Mouse (Mus musculus) embryonic facial prominence, embryonic 12.5 days (tissue): ENCODE results near the gene Zbtb22. TPM values are rescaled to one million over a fixed set of nuclear protein-coding genes. Genes with fewer than 3 reads are reported as not detected.

Experiments
- ATAC-seq: fragments of 200-750 bp; cut with Nextera tagmentation; 2 replicates; pipeline ENCODE4 v1.8.0; 2017; ENCODE audit not compliant: insufficient number of reproducible peaks, insufficient read depth, low FRiP score, low TSS enrichment
- H3K27ac ChIP-seq: fragments of 300-500 bp; sonication (generic); 2 replicates; pipeline ENCODE4 v1.5.1; 2016; ENCODE audit warnings: mild to moderate bottlenecking
- H3K27me3 ChIP-seq: fragments of 300-500 bp; sonication (generic); 2 replicates; pipeline ENCODE4 v1.6.1; 2016; ENCODE audit warnings: mild to moderate bottlenecking, moderate library complexity
- H3K36me3 ChIP-seq: fragments of 300-500 bp; sonication (generic); 2 replicates; pipeline ENCODE4 v1.6.1; 2016; ENCODE audit warnings: mild to moderate bottlenecking
- H3K4me1 ChIP-seq: fragments of 300-500 bp; sonication (generic); 2 replicates; pipeline ENCODE4 v1.6.1; 2016
- H3K4me2 ChIP-seq: fragments of 300-500 bp; sonication (generic); replicated peaks from 2 replicates; pipeline ENCODE4 v1.6.1; 2016; ENCODE audit warnings: mild to moderate bottlenecking, moderate library complexity
- H3K4me3 ChIP-seq: fragments of 300-500 bp; sonication (generic); 2 replicates; pipeline ENCODE4 v1.5.1; 2016; ENCODE audit warnings: mild to moderate bottlenecking
- H3K9ac ChIP-seq: fragments of 300-500 bp; sonication (generic); 2 replicates; pipeline ENCODE4 v1.6.1; 2016; ENCODE audit warnings: mild to moderate bottlenecking, moderate library complexity
- H3K9me3 ChIP-seq: fragments of 300-500 bp; sonication (generic); 2 replicates; pipeline ENCODE4 v1.6.1; 2016; ENCODE audit warnings: mild to moderate bottlenecking, moderate library complexity
- WGBS: fragments of 180-500 bp; shearing (Covaris S2); methylation state at CpG from one replicate; pipeline ENCODE4 v1.1.7; 2016; 5-methylcytosine and 5-hydroxymethylcytosine counted together
- polyA plus RNA-seq: library from polyadenylated mRNA; unstranded; fragments of >200 nt; fragmentation: Nextera tagmentation; extraction: Ambion mirVana; gene quantifications from 2 replicates; pipeline ENCODE4 v1.2.1, GENCODE M21; 2016

The Zbtb22 gene
- polyA plus RNA-seq, 1 experiment from 2014 or later = 21.9 TPM

DNA sequence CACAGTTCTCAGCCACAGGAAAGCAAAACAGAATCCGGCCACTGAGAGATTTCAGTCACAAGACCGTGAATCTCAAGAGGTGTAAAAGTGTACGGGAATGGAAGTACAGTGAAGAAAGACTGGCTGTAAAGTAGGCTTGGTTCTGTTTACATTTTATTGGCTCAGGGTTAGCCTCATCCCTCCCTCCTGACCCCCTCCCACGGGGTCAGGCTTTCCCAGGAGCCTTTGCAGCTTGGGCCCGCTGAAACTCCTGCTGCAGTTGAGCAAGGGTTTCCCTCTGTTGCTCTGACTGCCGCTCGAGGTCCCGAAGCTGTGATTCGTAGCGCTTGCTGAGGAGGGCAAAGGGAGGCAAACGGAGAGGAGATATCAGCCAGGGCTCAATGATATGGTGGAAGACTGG is 23.1 kb downstream of the Zbtb22 start:
- peaks cover 41% of the 10 kb centered on the region for H3K36me3 ChIP-seq
- H3K27ac ChIP-seq = no peak overlapping the region
- no peaks in the 10 kb centered on the region for H3K9me3 ChIP-seq
- H3K27me3 ChIP-seq = no peaks in the 10 kb centered on the region
- H3K4me3 ChIP-seq = no peak overlapping the region
- H3K4me1 ChIP-seq = peaks cover 14% of the 10 kb centered on the region
- H3K4me2 ChIP-seq = peak overlapping the region; percentile 92
- 83% methylated on average over 11 of the region's 11 CpGs for WGBS
- ATAC-seq = no peak
- H3K9ac ChIP-seq = no peak overlapping the region; the same call in 1 of the 2 replicates

DNA sequence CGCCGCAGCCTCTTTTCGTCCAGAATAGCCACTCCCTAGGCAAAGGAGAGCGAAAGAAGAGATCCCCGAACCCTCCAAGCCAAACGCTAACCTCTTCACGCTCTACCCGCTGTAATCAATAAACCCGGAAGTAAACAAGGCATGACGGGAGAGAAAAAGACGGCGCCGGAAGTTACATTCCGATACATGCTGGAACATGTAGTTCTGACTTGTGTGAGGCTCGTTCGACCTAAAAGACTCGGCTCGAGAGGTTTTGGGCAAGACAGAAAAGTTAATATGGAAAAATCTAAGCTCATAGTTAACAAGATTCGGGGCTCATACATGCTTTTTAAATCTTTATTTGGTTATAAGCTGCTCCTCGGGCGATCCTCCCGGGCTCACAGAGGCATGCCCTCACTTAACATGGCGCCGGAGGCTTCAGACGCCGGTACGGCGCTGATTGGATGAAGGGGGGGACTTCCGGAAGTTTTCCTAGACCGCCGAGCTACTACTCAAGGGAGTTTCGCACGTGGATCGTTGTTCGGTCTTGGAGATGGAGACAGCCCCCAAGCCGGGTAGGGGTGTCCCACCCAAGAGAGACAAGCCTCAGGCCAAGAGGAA is 24.6 kb downstream of the Zbtb22 start, which contains the start of the genes Pfdn6 and Wdr46:
Pfdn6 (minus strand) TSS at position 138 of the 600 bp plus-strand sequence.
Wdr46 (plus strand) TSS at position 455 of the 600 bp plus-strand sequence.
- under 1% methylated on average over 36 of the region's 36 CpGs for WGBS
- peak within 1 kb of the TSS; percentile 92 for H3K4me2 ChIP-seq
- H3K9ac ChIP-seq = peak within 1 kb of the TSS; percentile 71
- H3K9me3 ChIP-seq = no peaks in the 10 kb centered on the region
- peaks cover 41% of the 10 kb centered on the region for H3K36me3 ChIP-seq
- peak; percentile 74 for ATAC-seq
- peaks cover 14% of the 10 kb centered on the region for H3K4me1 ChIP-seq
- no peak within 1 kb of the TSS for H3K27ac ChIP-seq
- no peaks in the 10 kb centered on the region for H3K27me3 ChIP-seq
- peak within 1 kb of the TSS; percentile 79 for H3K4me3 ChIP-seq

DNA sequence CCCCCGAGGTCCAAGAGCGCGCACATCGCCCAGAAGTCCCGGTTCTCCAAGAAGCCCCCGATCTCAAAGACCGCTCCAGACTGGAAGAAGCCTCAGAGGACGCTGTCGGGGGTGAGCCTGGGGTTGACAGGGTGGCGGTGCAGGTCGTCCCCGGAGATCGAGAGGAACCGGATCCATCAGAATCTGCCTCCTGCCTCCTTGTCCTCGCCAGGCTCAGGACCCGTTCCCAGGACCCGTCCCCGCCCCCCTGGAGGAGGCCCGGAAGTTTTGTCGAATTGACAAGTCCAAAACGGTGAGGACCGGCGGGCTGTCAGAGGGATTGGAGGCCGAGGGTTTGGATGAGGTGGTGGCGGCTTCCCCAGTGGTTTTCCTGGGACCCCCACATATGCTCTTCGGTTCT is 25.3 kb downstream of the Zbtb22 start:
- H3K36me3 ChIP-seq = peaks cover 40% of the 10 kb centered on the region
- no peak for ATAC-seq
- H3K4me2 ChIP-seq = peak overlapping the region; percentile 92
- H3K27ac ChIP-seq = no peak overlapping the region
- H3K4me3 ChIP-seq = peak overlapping the region; percentile 79
- 2% methylated on average over 26 of the region's 26 CpGs for WGBS
- peak overlapping the region; percentile 71 for H3K9ac ChIP-seq
- H3K27me3 ChIP-seq = no peaks in the 10 kb centered on the region
- peaks cover 14% of the 10 kb centered on the region for H3K4me1 ChIP-seq
- no peaks in the 10 kb centered on the region for H3K9me3 ChIP-seq

DNA sequence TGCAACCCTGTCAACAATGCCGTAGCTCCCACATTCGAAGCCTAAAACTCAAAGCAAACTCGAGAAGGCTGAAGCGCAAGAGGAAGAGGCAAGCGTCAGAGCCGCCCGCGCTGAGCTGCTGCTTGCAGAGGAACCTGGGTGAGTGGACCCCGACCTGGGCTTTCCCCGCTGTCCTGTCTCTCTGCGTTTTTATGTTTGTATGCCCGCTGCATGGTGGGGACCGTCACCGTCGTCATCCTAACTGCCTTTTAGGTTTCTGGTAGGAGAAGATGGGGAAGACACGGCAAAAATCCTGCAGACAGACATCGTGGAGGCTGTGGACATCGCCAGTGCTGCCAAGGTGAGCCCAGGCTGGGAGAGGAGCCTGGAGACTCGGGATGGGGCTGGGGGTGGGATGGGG is 25.7 kb downstream of the Zbtb22 start:
- peak overlapping the region; percentile 79 for H3K4me3 ChIP-seq
- peaks cover 14% of the 10 kb centered on the region for H3K4me1 ChIP-seq
- WGBS = 55% methylated on average over 19 of the region's 19 CpGs
- no peaks in the 10 kb centered on the region for H3K9me3 ChIP-seq
- H3K27me3 ChIP-seq = no peaks in the 10 kb centered on the region
- peak overlapping the region; percentile 71 for H3K9ac ChIP-seq
- H3K27ac ChIP-seq = no peak overlapping the region
- ATAC-seq = no peak
- peaks cover 41% of the 10 kb centered on the region for H3K36me3 ChIP-seq
- peak overlapping the region; percentile 92 for H3K4me2 ChIP-seq

DNA sequence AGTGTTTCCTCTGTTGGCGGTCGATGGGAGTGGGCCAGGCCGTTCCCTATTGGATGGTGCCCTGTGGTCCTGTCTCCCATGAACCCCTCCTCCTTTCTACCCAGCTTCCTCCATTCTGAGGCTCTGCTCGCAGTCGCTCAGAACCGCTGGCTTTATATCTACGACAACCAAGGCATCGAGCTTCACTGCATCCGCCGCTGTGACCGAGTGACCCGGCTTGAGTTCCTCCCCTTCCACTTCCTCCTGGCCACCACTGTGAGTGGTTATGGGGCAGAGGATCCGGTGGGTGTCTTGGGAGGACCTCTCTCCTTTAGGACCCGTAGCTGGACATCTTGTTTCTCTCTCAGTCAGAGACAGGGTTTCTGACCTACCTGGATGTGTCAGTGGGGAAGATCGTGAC is 27.8 kb downstream of the Zbtb22 start:
- Histone ChIP-seq H3K4me3 (no peak overlapping the region), H3K4me1 (peaks cover 14% of the 10 kb centered on the region), H3K4me2 (no peak overlapping the region), H3K27me3 (no peaks in the 10 kb centered on the region), H3K9ac (no peak overlapping the region), H3K36me3 (peaks cover 45% of the 10 kb centered on the region), H3K9me3 (no peaks in the 10 kb centered on the region), H3K27ac (no peak overlapping the region)
- WGBS = 93% methylated on average over 15 of the region's 15 CpGs
- ATAC-seq = no peak

DNA sequence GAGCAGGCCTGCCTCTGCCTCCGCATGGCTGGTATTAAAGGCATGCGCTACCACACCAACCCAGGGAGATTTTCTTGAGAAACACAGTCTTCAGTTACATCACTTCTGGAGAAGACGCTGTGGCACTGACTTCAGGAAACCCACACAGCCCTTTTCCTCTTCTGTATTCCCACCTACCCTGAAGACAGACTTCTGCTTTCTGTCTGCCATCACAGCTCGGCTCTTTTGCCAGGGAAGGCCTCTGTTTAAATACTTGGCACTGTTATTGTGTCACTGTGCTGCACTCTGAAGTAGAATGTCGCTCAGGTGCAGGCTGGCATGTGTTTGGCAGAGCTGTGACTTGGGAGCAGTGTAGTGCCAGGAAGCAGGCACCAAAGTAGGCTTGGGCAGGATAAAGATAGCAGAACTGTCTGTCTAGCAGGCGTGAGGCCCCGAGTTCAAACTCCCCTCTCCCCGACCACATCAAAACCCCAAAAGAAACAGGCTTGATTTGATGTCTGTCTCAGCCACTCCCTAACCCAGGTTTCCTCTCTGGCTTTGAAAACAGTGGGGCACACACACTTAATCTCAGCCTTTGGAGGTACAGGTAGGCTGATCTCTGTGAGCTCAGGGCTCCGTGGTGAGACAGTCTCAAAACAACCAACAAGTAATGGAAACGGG is 31.9 kb downstream of the Zbtb22 start:
- no peaks in the 10 kb centered on the region for H3K9me3 ChIP-seq
- H3K27ac ChIP-seq = no peak overlapping the region
- H3K36me3 ChIP-seq = peaks cover 71% of the 10 kb centered on the region
- no peak overlapping the region for H3K4me3 ChIP-seq
- H3K9ac ChIP-seq = no peak overlapping the region
- H3K4me1 ChIP-seq = peaks cover 27% of the 10 kb centered on the region
- no peak overlapping the region for H3K4me2 ChIP-seq
- no peaks in the 10 kb centered on the region for H3K27me3 ChIP-seq
- no peak for ATAC-seq
- 93% methylated on average over 10 of the region's 10 CpGs for WGBS

DNA sequence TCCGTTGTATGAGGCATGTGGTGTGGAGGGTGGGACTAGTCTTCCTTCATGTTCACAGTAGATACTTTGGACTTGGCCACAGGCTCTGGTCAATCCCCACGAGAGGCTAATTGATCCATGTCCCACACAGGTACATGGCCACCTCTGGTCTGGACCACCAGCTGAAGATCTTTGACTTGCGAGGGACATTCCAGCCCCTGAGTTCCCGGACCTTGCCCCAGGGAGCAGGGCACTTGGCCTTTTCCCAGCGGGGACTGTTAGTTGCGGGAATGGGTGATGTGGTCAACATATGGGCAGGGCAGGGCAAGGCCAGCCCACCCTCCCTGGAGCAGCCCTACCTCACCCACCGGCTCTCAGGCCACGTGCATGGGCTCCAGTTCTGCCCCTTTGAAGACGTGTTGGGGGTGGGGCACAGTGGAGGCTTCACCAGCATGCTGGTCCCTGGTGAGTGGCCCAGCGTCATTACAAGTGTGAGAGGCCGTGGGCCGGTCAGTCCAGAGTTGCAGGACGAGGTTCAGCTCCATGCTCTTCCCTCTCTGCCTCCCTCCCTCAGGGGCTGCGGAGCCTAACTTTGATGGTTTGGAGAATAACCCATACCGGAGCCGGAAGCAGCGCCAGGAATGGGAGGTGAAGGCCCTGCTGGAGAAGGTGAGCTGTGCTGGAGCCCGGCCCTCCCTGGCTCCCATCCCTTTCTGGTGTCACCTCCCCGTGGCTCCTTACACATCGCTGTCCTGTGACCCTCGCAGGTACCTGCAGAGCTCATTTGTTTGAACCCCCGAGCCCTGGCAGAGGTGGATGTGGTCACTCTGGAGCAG is 32.6 kb downstream of the Zbtb22 start:
- 84% methylated on average over 22 of the region's 22 CpGs for WGBS
- peaks cover 35% of the 10 kb centered on the region for H3K4me1 ChIP-seq
- H3K9ac ChIP-seq = no peak overlapping the region
- no peaks in the 10 kb centered on the region for H3K9me3 ChIP-seq
- H3K4me2 ChIP-seq = no peak overlapping the region
- peaks cover 74% of the 10 kb centered on the region for H3K36me3 ChIP-seq
- ATAC-seq = no peak
- H3K27ac ChIP-seq = no peak overlapping the region
- no peaks in the 10 kb centered on the region for H3K27me3 ChIP-seq
- no peak overlapping the region for H3K4me3 ChIP-seq

DNA sequence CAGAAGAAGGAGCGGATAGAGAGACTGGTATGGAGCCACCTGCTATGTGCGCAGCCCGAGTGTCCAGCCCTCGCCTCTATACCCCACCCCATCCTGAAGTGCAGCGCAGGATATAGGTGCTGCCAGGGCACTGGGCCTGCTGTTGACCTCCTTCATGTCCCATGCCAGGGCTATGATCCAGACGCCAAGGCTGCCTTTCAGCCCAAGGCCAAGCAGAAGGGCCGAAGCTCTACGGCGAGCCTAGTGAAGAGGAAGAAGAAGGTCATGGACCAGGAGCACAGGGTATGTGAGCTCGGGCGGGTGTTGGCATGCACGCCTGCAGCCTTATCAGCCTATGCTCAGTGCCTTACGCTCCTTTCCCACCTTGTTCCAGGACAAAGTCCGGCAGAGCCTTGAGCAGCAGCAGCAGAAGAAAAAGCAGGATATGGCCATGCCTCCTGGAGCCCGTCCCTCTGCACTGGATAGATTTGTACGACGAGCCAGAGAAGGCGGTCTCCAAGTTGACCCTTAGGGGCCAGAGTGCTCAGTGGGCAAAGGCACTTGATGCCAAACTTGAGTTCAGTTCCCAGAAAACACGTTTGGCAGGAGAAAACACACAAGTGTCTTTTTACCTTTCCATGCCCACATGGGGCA is 33.3 kb downstream of the Zbtb22 start:
- Histone ChIP-seq H3K9me3 (no peaks in the 10 kb centered on the region), H3K27ac (no peak overlapping the region), H3K27me3 (no peaks in the 10 kb centered on the region), H3K4me1 (peaks cover 42% of the 10 kb centered on the region), H3K36me3 (peaks cover 79% of the 10 kb centered on the region), H3K4me3 (no peak overlapping the region), H3K9ac (no peak overlapping the region), H3K4me2 (no peak overlapping the region)
- WGBS = 91% methylated on average over 19 of the region's 19 CpGs
- ATAC-seq = no peak

DNA sequence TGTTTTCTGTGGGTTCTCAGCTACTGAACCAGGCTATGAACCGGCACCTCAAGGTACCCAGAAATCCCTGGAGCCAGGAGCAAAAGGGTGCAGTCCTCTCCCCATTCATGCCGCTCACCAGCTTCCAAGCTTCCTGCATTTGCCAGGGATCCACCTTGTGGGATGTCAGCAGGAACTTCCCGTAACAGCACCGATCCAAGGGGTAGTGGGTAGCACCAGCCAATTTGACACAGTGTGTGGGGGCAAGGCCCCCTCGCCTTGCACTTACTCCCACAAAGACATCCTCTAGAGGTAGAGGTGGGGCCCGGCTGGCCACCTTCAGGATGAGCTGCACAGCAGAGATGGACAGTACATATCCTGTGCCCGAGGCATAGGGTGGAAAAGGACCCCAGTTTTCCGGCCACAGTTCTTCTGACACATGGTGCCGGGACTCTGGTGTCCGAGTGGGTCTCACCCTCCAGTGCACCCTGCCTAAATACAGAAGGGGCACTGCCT is 34.5 kb downstream of the Zbtb22 start:
- H3K4me3 ChIP-seq = peak overlapping the region; percentile 44
- WGBS = 74% methylated on average over 10 of the region's 10 CpGs
- ATAC-seq = no peak
- peaks cover 48% of the 10 kb centered on the region for H3K4me1 ChIP-seq
- H3K27me3 ChIP-seq = no peaks in the 10 kb centered on the region
- peak overlapping the region; percentile 87 for H3K4me2 ChIP-seq
- no peaks in the 10 kb centered on the region for H3K9me3 ChIP-seq
- peaks cover 70% of the 10 kb centered on the region for H3K36me3 ChIP-seq
- peak overlapping the region; percentile 67 for H3K9ac ChIP-seq
- H3K27ac ChIP-seq = peak overlapping the region; percentile 93; the same call in 1 of the 2 replicates

DNA sequence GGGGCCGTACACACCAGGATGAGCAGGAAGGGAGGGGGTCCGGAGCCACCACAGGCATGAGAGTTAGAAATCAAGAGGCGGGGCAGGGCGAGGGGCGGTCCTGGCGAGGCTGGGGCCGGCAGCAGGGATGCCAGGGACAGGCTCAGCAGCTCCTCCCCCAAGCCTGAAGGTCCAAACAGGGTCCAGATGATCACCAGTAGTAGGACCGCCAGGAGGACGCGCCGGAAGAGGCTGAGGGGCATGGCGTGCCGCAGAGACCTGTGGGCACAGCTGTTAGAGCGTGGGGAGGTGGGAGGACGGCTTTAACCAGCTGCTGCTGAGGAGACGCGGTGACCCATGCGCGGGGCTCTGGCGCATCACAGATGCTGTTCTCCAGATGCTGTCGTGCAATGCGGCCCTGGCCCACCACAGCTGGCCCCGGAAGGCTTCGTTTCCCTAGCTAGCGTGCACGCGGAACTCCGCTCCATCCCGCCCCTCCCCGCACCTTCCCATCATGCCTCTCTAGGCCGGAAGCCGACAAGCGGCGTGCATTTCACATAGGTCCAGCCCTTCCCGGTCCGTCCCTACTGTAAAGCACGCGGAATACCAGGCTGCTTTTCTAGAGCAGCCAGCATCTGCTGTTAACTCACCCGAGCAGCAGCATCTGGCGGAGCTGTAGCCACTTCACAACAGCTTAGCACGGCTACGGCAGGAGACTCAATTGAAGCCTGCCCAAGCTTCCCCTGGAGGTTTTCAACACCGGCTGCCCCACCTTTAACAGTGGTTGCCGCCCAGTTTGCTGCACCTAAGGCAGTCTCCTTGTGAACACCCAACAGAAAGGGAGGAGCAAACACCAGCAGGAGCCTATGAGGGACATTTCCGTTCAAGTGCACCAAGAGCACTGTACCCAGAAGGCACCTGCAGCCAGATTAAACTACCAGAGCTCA is 35.6 kb downstream of the Zbtb22 start, which contains the start of gene B3galt4:
B3galt4 (minus strand) TSS at position 468 of the 926 bp plus-strand sequence.
- Histone ChIP-seq H3K27me3 (no peaks in the 10 kb centered on the region), H3K27ac (peak within 1 kb of the TSS; percentile 93), H3K36me3 (peaks cover 60% of the 10 kb centered on the region), H3K4me1 (peaks cover 49% of the 10 kb centered on the region), H3K9me3 (no peaks in the 10 kb centered on the region), H3K4me3 (peak within 1 kb of the TSS; percentile 44), H3K9ac (peak within 1 kb of the TSS; percentile 67), H3K4me2 (peak within 1 kb of the TSS; percentile 87)
- 1% methylated on average over 45 of the region's 45 CpGs for WGBS
- ATAC-seq = peak; percentile 78
